Mouse (Mus musculus): ENCODE results near the gene Qk.

Qk gene

DNA sequence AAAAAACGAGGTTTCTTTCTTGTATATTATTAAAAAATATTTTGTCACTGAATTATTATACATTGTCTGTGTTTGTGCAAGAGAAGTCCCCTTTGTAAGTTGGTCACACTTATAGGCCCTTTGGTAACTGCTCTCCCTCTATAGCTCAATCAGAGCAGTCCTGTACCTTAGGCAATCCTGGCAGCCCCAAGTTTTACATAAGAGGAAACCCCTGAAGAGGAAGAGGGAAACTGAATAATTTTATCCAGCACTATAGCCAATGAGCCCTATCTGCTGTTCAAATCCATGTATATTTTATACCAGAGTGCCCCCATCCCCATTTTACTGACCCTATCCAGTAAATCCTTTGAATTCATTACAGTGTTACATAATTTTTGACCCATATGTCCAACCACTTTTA is 1.4 kb upstream of the Qk start:
- no peak for TF ChIP-seq CTCF (conservative IDR thresholded peaks at IDR 0.05; ENCODE audit: low read length)
- no peak for TF ChIP-seq POU5F1 (IDR thresholded peaks at IDR 0.05; ENCODE audit: borderline replicate concordance, low read length)
- no peak for TF ChIP-seq NANOG (IDR thresholded peaks at IDR 0.05; ENCODE audit: borderline replicate concordance, low read length)
- H3K36me3 ChIP-seq (ENCODE audit: insufficient read depth, low read length) = no peaks in the 10 kb centered on the region
- no peaks in the 10 kb centered on the region for H3K27me3 ChIP-seq (ENCODE audit: insufficient read depth, low read length)
- peaks cover 32% of the 10 kb centered on the region for H3K4me1 ChIP-seq (replicated peaks; ENCODE audit: low read depth, low read length)
- no peaks in the 10 kb centered on the region for H3K9me3 ChIP-seq (ENCODE audit: low read length)
- H3K4me3 ChIP-seq (replicated peaks; ENCODE audit: low read length) = no peak overlapping the region

DNA sequence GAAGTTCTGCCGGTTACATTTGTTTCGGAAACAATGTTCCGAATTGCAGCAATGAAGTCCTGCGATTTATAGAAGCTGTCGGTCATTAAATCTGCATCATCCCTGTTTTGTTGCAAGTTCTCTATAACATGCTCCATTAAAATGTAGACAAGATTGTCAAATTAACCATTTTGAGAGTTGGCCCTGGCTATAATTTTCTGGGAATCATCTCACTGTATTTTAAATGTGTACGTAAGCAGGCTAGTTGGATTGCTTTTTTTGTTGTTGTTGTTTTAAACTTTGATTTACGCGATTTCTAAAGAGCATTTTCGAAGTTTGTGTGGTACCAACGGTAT is 769 bp upstream of the Qk start:
- Histone ChIP-seq H3K4me3 (replicated peaks; ENCODE audit: low read length) (peak overlapping the region; percentile 94), H3K9me3 (ENCODE audit: low read length) (no peaks in the 10 kb centered on the region), H3K36me3 (ENCODE audit: insufficient read depth, low read length) (no peaks in the 10 kb centered on the region), H3K27me3 (ENCODE audit: insufficient read depth, low read length) (no peaks in the 10 kb centered on the region), H3K4me1 (replicated peaks; ENCODE audit: low read depth, low read length) (peaks cover 33% of the 10 kb centered on the region)
- no peak for TF ChIP-seq CTCF (conservative IDR thresholded peaks at IDR 0.05; ENCODE audit: low read length)
- no peak for TF ChIP-seq NANOG (IDR thresholded peaks at IDR 0.05; ENCODE audit: borderline replicate concordance, low read length)
- TF ChIP-seq POU5F1 (IDR thresholded peaks at IDR 0.05; ENCODE audit: borderline replicate concordance, low read length) = no peak

GRCm38 (mm10) chr17:10319431-10319684 is 296 bp downstream of the Qk start:
- no peaks in the 10 kb centered on the region for H3K9me3 ChIP-seq (ENCODE audit: low read length)
- H3K4me1 ChIP-seq (replicated peaks; ENCODE audit: low read depth, low read length) = peaks cover 42% of the 10 kb centered on the region
- no peak for TF ChIP-seq POU5F1 (IDR thresholded peaks at IDR 0.05; ENCODE audit: borderline replicate concordance, low read length)
- no peak for TF ChIP-seq CTCF (conservative IDR thresholded peaks at IDR 0.05; ENCODE audit: low read length)
- no peak for TF ChIP-seq NANOG (IDR thresholded peaks at IDR 0.05; ENCODE audit: borderline replicate concordance, low read length)
- H3K27me3 ChIP-seq (ENCODE audit: insufficient read depth, low read length) = no peaks in the 10 kb centered on the region
- peaks cover 6% of the 10 kb centered on the region; the same call in 1 of the 2 replicates for H3K36me3 ChIP-seq (ENCODE audit: insufficient read depth, low read length)
- peak overlapping the region; percentile 94 for H3K4me3 ChIP-seq (replicated peaks; ENCODE audit: low read length)

- H3K9me3 ChIP-seq (ENCODE audit: low read length) = no peaks in the 10 kb centered on the region
- H3K4me1 ChIP-seq (replicated peaks; ENCODE audit: low read depth, low read length) = peaks cover 46% of the 10 kb centered on the region
- H3K4me3 ChIP-seq (replicated peaks; ENCODE audit: low read length) = peak overlapping the region; percentile 94
- TF ChIP-seq CTCF (conservative IDR thresholded peaks at IDR 0.05; ENCODE audit: low read length) = no peak
- no peak for TF ChIP-seq POU5F1 (IDR thresholded peaks at IDR 0.05; ENCODE audit: borderline replicate concordance, low read length)
- TF ChIP-seq NANOG (IDR thresholded peaks at IDR 0.05; ENCODE audit: borderline replicate concordance, low read length) = no peak
- peaks cover 6% of the 10 kb centered on the region; the same call in 1 of the 2 replicates for H3K36me3 ChIP-seq (ENCODE audit: insufficient read depth, low read length)
- no peaks in the 10 kb centered on the region for H3K27me3 ChIP-seq (ENCODE audit: insufficient read depth, low read length)
Observed at GRCm38 (mm10) chr17:10318561-10319430, 858 bp downstream of the Qk start.

DNA sequence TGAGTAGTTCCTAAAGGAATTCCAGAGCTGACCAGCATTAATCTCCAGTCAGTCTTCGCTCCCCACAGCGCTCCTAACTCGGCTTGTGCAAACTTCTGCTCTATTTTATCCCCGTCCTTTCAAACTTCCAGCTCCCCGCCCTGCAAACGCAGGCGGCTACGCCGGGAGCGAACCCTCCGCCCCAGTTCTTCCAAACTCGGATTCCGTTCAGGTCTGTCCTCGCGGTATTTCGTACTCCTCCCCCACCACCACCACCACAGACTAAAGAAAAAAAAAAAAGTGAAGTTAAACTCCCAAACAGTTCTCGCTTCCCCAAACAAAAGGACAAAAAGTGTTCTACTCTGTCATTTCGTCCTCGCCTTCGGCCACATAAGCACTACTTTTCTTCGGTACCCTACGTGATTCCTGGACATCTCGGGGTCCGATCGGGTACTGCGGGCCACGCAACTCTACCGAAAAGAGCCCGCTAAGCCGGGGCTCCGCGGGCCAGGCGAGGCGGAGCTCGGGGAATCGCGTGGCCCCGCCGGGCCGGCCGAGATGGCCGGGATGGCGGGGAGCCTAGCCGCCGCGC is 1.6 kb downstream of the Qk start:
- TF ChIP-seq POU5F1 (IDR thresholded peaks at IDR 0.05; ENCODE audit: borderline replicate concordance, low read length) (no peak), CTCF (conservative IDR thresholded peaks at IDR 0.05; ENCODE audit: low read length) (no peak), NANOG (IDR thresholded peaks at IDR 0.05; ENCODE audit: borderline replicate concordance, low read length) (no peak)
- peak overlapping the region; percentile 94 for H3K4me3 ChIP-seq (replicated peaks; ENCODE audit: low read length)
- peaks cover 6% of the 10 kb centered on the region; the same call in 1 of the 2 replicates for H3K36me3 ChIP-seq (ENCODE audit: insufficient read depth, low read length)
- H3K27me3 ChIP-seq (ENCODE audit: insufficient read depth, low read length) = no peaks in the 10 kb centered on the region
- H3K4me1 ChIP-seq (replicated peaks; ENCODE audit: low read depth, low read length) = peaks cover 48% of the 10 kb centered on the region
- H3K9me3 ChIP-seq (ENCODE audit: low read length) = no peaks in the 10 kb centered on the region

DNA sequence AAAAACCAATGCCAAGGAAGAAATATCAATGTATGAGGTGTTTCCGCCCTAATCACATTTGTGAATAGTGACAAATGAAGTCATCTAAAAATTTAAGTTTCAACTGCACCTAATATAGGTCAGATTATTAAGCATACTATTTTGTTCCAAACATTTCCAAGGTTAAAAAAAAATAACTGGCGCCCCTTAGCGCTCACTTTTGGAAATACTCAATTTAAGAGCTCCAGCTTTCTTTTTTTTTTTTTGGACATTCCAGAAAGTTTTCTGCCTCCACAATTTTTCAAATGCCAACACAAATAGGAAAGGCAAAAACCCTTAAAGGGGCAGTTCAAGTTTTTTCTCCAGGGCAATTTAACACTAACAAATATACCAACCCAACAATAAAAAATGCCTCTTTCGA is 2.5 kb downstream of the Qk start:
- no peaks in the 10 kb centered on the region for H3K27me3 ChIP-seq (ENCODE audit: insufficient read depth, low read length)
- H3K4me3 ChIP-seq (replicated peaks; ENCODE audit: low read length) = peak overlapping the region; percentile 94
- peaks cover 8% of the 10 kb centered on the region; the same call in 1 of the 2 replicates for H3K36me3 ChIP-seq (ENCODE audit: insufficient read depth, low read length)
- H3K9me3 ChIP-seq (ENCODE audit: low read length) = no peaks in the 10 kb centered on the region
- peak; percentile 40 for TF ChIP-seq CTCF (conservative IDR thresholded peaks at IDR 0.05; ENCODE audit: low read length)
- TF ChIP-seq NANOG (IDR thresholded peaks at IDR 0.05; ENCODE audit: borderline replicate concordance, low read length) = no peak
- H3K4me1 ChIP-seq (replicated peaks; ENCODE audit: low read depth, low read length) = peaks cover 57% of the 10 kb centered on the region

GRCm38 (mm10) chr17:10316446-10316845 is 3.2 kb downstream of the Qk start:
- Histone ChIP-seq H3K4me3 (replicated peaks; ENCODE audit: low read length) (peak overlapping the region; percentile 94), H3K4me1 (replicated peaks; ENCODE audit: low read depth, low read length) (peaks cover 62% of the 10 kb centered on the region), H3K9me3 (ENCODE audit: low read length) (no peaks in the 10 kb centered on the region), H3K36me3 (ENCODE audit: insufficient read depth, low read length) (peaks cover 8% of the 10 kb centered on the region; the same call in 1 of the 2 replicates), H3K27me3 (ENCODE audit: insufficient read depth, low read length) (no peaks in the 10 kb centered on the region)
- no peak for TF ChIP-seq NANOG (IDR thresholded peaks at IDR 0.05; ENCODE audit: borderline replicate concordance, low read length)
- no peak for TF ChIP-seq POU5F1 (IDR thresholded peaks at IDR 0.05; ENCODE audit: borderline replicate concordance, low read length)
- no peak for TF ChIP-seq CTCF (conservative IDR thresholded peaks at IDR 0.05; ENCODE audit: low read length)

DNA sequence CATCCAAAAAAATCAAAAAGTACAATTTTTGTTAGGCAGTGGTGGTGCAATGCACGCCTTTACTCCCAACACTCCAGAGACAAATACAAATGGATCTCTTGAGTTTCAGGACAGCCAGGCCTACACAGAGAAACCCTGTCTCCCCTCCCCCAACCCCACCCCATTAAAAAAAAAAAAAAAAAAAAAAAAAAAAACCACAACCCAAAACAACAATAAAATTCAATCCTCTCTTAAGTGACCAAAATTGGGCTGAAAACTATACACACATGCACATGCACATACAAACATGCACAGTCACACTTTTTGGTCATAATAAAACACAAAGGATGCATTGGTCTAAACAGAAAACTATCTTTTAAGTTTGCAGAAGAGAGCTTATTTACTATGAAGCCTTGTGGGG is 9.6 kb downstream of the Qk start:
- no peak for TF ChIP-seq CTCF (conservative IDR thresholded peaks at IDR 0.05; ENCODE audit: low read length)
- no peak for TF ChIP-seq POU5F1 (IDR thresholded peaks at IDR 0.05; ENCODE audit: borderline replicate concordance, low read length)
- TF ChIP-seq NANOG (IDR thresholded peaks at IDR 0.05; ENCODE audit: borderline replicate concordance, low read length) = no peak
- Histone ChIP-seq H3K4me3 (replicated peaks; ENCODE audit: low read length) (no peak overlapping the region), H3K36me3 (ENCODE audit: insufficient read depth, low read length) (peaks cover 8% of the 10 kb centered on the region; the same call in 1 of the 2 replicates), H3K4me1 (replicated peaks; ENCODE audit: low read depth, low read length) (peaks cover 68% of the 10 kb centered on the region), H3K27me3 (ENCODE audit: insufficient read depth, low read length) (no peaks in the 10 kb centered on the region), H3K9me3 (ENCODE audit: low read length) (no peaks in the 10 kb centered on the region)

All from E14TG2a.4 (cell line).